Mouse (Mus musculus): Measurements from ENCODE around the gene Atp6v1b1. TPM values are rescaled to one million over a fixed set of nuclear protein-coding genes. Genes with fewer than 3 reads are reported as not detected.
A peak's percentile ranks its signal among the peaks of the same experiment; 100 is the strongest.

Gene Atp6v1b1
- polyA plus RNA-seq, 1 experiment from 2014 or later, result 0.22 TPM

GRCm38 (mm10) chr6:83703000-83703721 lies 39.6 kb upstream of the Atp6v1b1 start:
- no peak for DNase-seq (ENCODE audit: low spot score)
- H3K27me3 ChIP-seq (ENCODE audit: control insufficient read depth, insufficient read depth, low read length), result peaks cover 78% of the 10 kb centered on the region
- under 1% methylated on average over 27 of the region's 27 CpGs for WGBS

GRCm38 (mm10) chr6:83703722-83704078 lies 39.1 kb upstream of the Atp6v1b1 start:
- WGBS, result 1% methylated on average over 10 of the region's 10 CpGs
- peaks cover 3% of the 10 kb centered on the region; the same call in 1 of the 2 replicates for H3K4me1 ChIP-seq (ENCODE audit: control insufficient read depth, insufficient read depth, low read length)

More at GRCm38 (mm10) chr6:83703000-83703721, 39.6 kb upstream of the Atp6v1b1 start:
- Histone ChIP-seq H3K27ac (replicated peaks; ENCODE audit: low read depth, low read length) (no peak overlapping the region), H3K9ac (replicated peaks; ENCODE audit: low read length) (no peak overlapping the region), H3K36me3 (replicated peaks; ENCODE audit: control insufficient read depth, insufficient read depth, low read depth, low read length) (no peaks in the 10 kb centered on the region), H3K4me3 (ENCODE audit: low read depth, low read length) (no peak overlapping the region), H3K4me2 (ENCODE audit: low read depth, low read length) (no peak overlapping the region), H3K4me1 (ENCODE audit: control insufficient read depth, insufficient read depth, low read length) (peaks cover 3% of the 10 kb centered on the region; the same call in 1 of the 2 replicates), H3K9me3 (replicated peaks; ENCODE audit: control insufficient read depth, low read length) (no peaks in the 10 kb centered on the region)
- no peak for ATAC-seq (replicated peaks; ENCODE audit: insufficient number of reproducible peaks, low FRiP score, low TSS enrichment, low read depth)

GRCm38 (mm10) chr6:83704294-83704693 lies 38.5 kb upstream of the Atp6v1b1 start:
- DNase-seq (ENCODE audit: low spot score) (no peak), ATAC-seq (replicated peaks; ENCODE audit: insufficient number of reproducible peaks, low FRiP score, low TSS enrichment, low read depth) (no peak)
- Histone ChIP-seq H3K9ac (replicated peaks; ENCODE audit: low read length) (no peak overlapping the region), H3K4me3 (ENCODE audit: low read depth, low read length) (no peak overlapping the region), H3K27ac (replicated peaks; ENCODE audit: low read depth, low read length) (no peak overlapping the region), H3K4me1 (ENCODE audit: control insufficient read depth, insufficient read depth, low read length) (peaks cover 3% of the 10 kb centered on the region; the same call in 1 of the 2 replicates), H3K9me3 (replicated peaks; ENCODE audit: control insufficient read depth, low read length) (no peaks in the 10 kb centered on the region), H3K27me3 (ENCODE audit: control insufficient read depth, insufficient read depth, low read length) (peaks cover 78% of the 10 kb centered on the region), H3K36me3 (replicated peaks; ENCODE audit: control insufficient read depth, insufficient read depth, low read depth, low read length) (no peaks in the 10 kb centered on the region), H3K4me2 (ENCODE audit: low read depth, low read length) (no peak overlapping the region)
- WGBS, result 8% methylated on average over 1 of the region's 1 CpGs

More at GRCm38 (mm10) chr6:83703722-83704078, 39.1 kb upstream of the Atp6v1b1 start:
- H3K4me2 ChIP-seq (ENCODE audit: low read depth, low read length), result no peak overlapping the region
- H3K9ac ChIP-seq (replicated peaks; ENCODE audit: low read length), result no peak overlapping the region
- H3K36me3 ChIP-seq (replicated peaks; ENCODE audit: control insufficient read depth, insufficient read depth, low read depth, low read length), result no peaks in the 10 kb centered on the region
- DNase-seq (ENCODE audit: low spot score) (no peak), ATAC-seq (replicated peaks; ENCODE audit: insufficient number of reproducible peaks, low FRiP score, low TSS enrichment, low read depth) (no peak)
- H3K4me3 ChIP-seq (ENCODE audit: low read depth, low read length), result no peak overlapping the region
- H3K27me3 ChIP-seq (ENCODE audit: control insufficient read depth, insufficient read depth, low read length), result peaks cover 78% of the 10 kb centered on the region
- H3K9me3 ChIP-seq (replicated peaks; ENCODE audit: control insufficient read depth, low read length), result no peaks in the 10 kb centered on the region
- H3K27ac ChIP-seq (replicated peaks; ENCODE audit: low read depth, low read length), result no peak overlapping the region

GRCm38 (mm10) chr6:83704701-83705100 lies 38.1 kb upstream of the Atp6v1b1 start:
- no peaks in the 10 kb centered on the region for H3K36me3 ChIP-seq (replicated peaks; ENCODE audit: control insufficient read depth, insufficient read depth, low read depth, low read length)
- DNase-seq (ENCODE audit: low spot score), result no peak
- H3K4me2 ChIP-seq (ENCODE audit: low read depth, low read length), result no peak overlapping the region
- H3K9me3 ChIP-seq (replicated peaks; ENCODE audit: control insufficient read depth, low read length), result no peaks in the 10 kb centered on the region
- WGBS, result 16% methylated on average over 5 of the region's 5 CpGs
- no peak overlapping the region for H3K27ac ChIP-seq (replicated peaks; ENCODE audit: low read depth, low read length)
- H3K4me1 ChIP-seq (ENCODE audit: control insufficient read depth, insufficient read depth, low read length), result peaks cover 3% of the 10 kb centered on the region; the same call in 1 of the 2 replicates
- H3K4me3 ChIP-seq (ENCODE audit: low read depth, low read length), result no peak overlapping the region
- peaks cover 79% of the 10 kb centered on the region for H3K27me3 ChIP-seq (ENCODE audit: control insufficient read depth, insufficient read depth, low read length)
- ATAC-seq (replicated peaks; ENCODE audit: insufficient number of reproducible peaks, low FRiP score, low TSS enrichment, low read depth), result no peak
- H3K9ac ChIP-seq (replicated peaks; ENCODE audit: low read length), result no peak overlapping the region

- no peak overlapping the region for H3K9ac ChIP-seq (replicated peaks; ENCODE audit: low read length)
- no peak for ATAC-seq (replicated peaks; ENCODE audit: insufficient number of reproducible peaks, low FRiP score, low TSS enrichment, low read depth)
- WGBS, result 5% methylated on average over 6 of the region's 6 CpGs
- H3K27ac ChIP-seq (replicated peaks; ENCODE audit: low read depth, low read length), result no peak overlapping the region
- H3K27me3 ChIP-seq (ENCODE audit: control insufficient read depth, insufficient read depth, low read length), result peaks cover 96% of the 10 kb centered on the region
- H3K4me3 ChIP-seq (ENCODE audit: low read depth, low read length), result no peak overlapping the region
- H3K9me3 ChIP-seq (replicated peaks; ENCODE audit: control insufficient read depth, low read length), result no peaks in the 10 kb centered on the region
- DNase-seq (ENCODE audit: low spot score), result no peak
- no peak overlapping the region for H3K4me2 ChIP-seq (ENCODE audit: low read depth, low read length)
- H3K4me1 ChIP-seq (ENCODE audit: control insufficient read depth, insufficient read depth, low read length), result no peaks in the 10 kb centered on the region; the same call in 1 of the 2 replicates
- H3K36me3 ChIP-seq (replicated peaks; ENCODE audit: control insufficient read depth, insufficient read depth, low read depth, low read length), result no peaks in the 10 kb centered on the region
Observed at GRCm38 (mm10) chr6:83707738-83708510, 34.9 kb upstream of the Atp6v1b1 start.

GRCm38 (mm10) chr6:83710361-83711066 lies 32.3 kb upstream of the Atp6v1b1 start:
- Histone ChIP-seq H3K9me3 (replicated peaks; ENCODE audit: control insufficient read depth, low read length) (no peaks in the 10 kb centered on the region), H3K4me2 (ENCODE audit: low read depth, low read length) (peak overlapping the region; percentile 73), H3K36me3 (replicated peaks; ENCODE audit: control insufficient read depth, insufficient read depth, low read depth, low read length) (no peaks in the 10 kb centered on the region), H3K27me3 (ENCODE audit: control insufficient read depth, insufficient read depth, low read length) (peaks cover 93% of the 10 kb centered on the region), H3K27ac (replicated peaks; ENCODE audit: low read depth, low read length) (no peak overlapping the region), H3K4me1 (ENCODE audit: control insufficient read depth, insufficient read depth, low read length) (no peaks in the 10 kb centered on the region; the same call in 1 of the 2 replicates), H3K4me3 (ENCODE audit: low read depth, low read length) (peak overlapping the region; percentile 37), H3K9ac (replicated peaks; ENCODE audit: low read length) (no peak overlapping the region)
- no peak for DNase-seq (ENCODE audit: low spot score)
- under 1% methylated on average over 32 of the region's 32 CpGs for WGBS
- ATAC-seq (replicated peaks; ENCODE audit: insufficient number of reproducible peaks, low FRiP score, low TSS enrichment, low read depth), result peak; percentile 63

- peak; percentile 86 for DNase-seq (ENCODE audit: low spot score)
- H3K27ac ChIP-seq (replicated peaks; ENCODE audit: low read depth, low read length), result no peak within 1 kb of the TSS
- no peaks in the 10 kb centered on the region; the same call in 1 of the 2 replicates for H3K4me1 ChIP-seq (ENCODE audit: control insufficient read depth, insufficient read depth, low read length)
- H3K9me3 ChIP-seq (replicated peaks; ENCODE audit: control insufficient read depth, low read length), result no peaks in the 10 kb centered on the region
- H3K4me2 ChIP-seq (ENCODE audit: low read depth, low read length), result peak within 1 kb of the TSS; percentile 73
- H3K4me3 ChIP-seq (ENCODE audit: low read depth, low read length), result peak within 1 kb of the TSS; percentile 37
- no peaks in the 10 kb centered on the region for H3K36me3 ChIP-seq (replicated peaks; ENCODE audit: control insufficient read depth, insufficient read depth, low read depth, low read length)
- ATAC-seq (replicated peaks; ENCODE audit: insufficient number of reproducible peaks, low FRiP score, low TSS enrichment, low read depth), result peak; percentile 92
- WGBS, result under 1% methylated on average over 46 of the region's 46 CpGs
- 0 out of 2 replicates have a peak within 1 kb of the TSS, but pooled peaks have one; percentile 6 for H3K9ac ChIP-seq (replicated peaks; ENCODE audit: low read length)
- H3K27me3 ChIP-seq (ENCODE audit: control insufficient read depth, insufficient read depth, low read length), result peaks cover 92% of the 10 kb centered on the region
Observed at GRCm38 (mm10) chr6:83711067-83711675, 31.6 kb upstream of the Atp6v1b1 start, which contains the start of gene Vax2. Vax2 (plus strand) TSS chr6:83711264.
